Mouse (Mus musculus): ENCODE measurements around the gene Sirt2. TPM values are rescaled to one million over a fixed set of nuclear protein-coding genes. Genes with fewer than 3 reads are reported as not detected.

Sirt2 gene
- polyA plus RNA-seq, 1 experiment = 298 TPM

GRCm38 (mm10) chr7:28790066-28790806 is 23.7 kb downstream of the Sirt2 start:
- Histone ChIP-seq H3K4me3 (replicated peaks; ENCODE audit: insufficient read depth, low read depth, low read length) (no peak overlapping the region), H3K27ac (ENCODE audit: insufficient read depth, low read length) (no peak overlapping the region), H3K27me3 (ENCODE audit: control insufficient read depth, insufficient read depth, low read length) (no peaks in the 10 kb centered on the region), H3K4me1 (ENCODE audit: control insufficient read depth, insufficient read depth, low read length) (no peaks in the 10 kb centered on the region)
- TF ChIP-seq CTCF (IDR thresholded peaks at IDR 0.05; ENCODE audit: borderline replicate concordance, insufficient read depth, low read depth, low read length) = no peak
- TF ChIP-seq POLR2A (IDR thresholded peaks at IDR 0.05; ENCODE audit: borderline replicate concordance, insufficient read depth, low read length) = no peak
- no peak for DNase-seq
- WGBS = 51% methylated on average over 8 of the region's 8 CpGs

DNA sequence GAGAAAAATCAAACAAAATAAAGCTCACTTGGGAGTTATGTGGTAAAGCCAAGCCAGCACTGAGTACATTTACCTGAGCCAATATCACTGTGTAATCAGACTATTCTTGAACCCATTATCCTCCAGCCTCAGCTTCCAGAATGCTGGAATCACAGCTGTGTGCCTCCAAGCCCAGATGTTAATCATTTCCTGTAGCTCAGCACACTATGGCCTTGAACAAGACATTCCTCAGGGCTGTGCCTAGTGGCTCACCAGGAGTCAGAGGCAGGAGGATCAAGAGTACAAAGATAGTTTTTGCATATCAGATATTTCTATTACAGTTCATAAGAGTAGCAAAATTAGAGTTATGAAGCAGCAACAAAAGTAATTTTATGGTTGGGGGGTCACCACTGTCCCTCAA is 25.2 kb downstream of the Sirt2 start:
- Histone ChIP-seq H3K27ac (ENCODE audit: insufficient read depth, low read length) (no peak overlapping the region), H3K4me3 (replicated peaks; ENCODE audit: insufficient read depth, low read depth, low read length) (no peak overlapping the region), H3K27me3 (ENCODE audit: control insufficient read depth, insufficient read depth, low read length) (no peaks in the 10 kb centered on the region), H3K4me1 (ENCODE audit: control insufficient read depth, insufficient read depth, low read length) (no peaks in the 10 kb centered on the region)
- TF ChIP-seq POLR2A (IDR thresholded peaks at IDR 0.05; ENCODE audit: borderline replicate concordance, insufficient read depth, low read length) = no peak
- no peak for TF ChIP-seq CTCF (IDR thresholded peaks at IDR 0.05; ENCODE audit: borderline replicate concordance, insufficient read depth, low read depth, low read length)
- DNase-seq = no peak

DNA sequence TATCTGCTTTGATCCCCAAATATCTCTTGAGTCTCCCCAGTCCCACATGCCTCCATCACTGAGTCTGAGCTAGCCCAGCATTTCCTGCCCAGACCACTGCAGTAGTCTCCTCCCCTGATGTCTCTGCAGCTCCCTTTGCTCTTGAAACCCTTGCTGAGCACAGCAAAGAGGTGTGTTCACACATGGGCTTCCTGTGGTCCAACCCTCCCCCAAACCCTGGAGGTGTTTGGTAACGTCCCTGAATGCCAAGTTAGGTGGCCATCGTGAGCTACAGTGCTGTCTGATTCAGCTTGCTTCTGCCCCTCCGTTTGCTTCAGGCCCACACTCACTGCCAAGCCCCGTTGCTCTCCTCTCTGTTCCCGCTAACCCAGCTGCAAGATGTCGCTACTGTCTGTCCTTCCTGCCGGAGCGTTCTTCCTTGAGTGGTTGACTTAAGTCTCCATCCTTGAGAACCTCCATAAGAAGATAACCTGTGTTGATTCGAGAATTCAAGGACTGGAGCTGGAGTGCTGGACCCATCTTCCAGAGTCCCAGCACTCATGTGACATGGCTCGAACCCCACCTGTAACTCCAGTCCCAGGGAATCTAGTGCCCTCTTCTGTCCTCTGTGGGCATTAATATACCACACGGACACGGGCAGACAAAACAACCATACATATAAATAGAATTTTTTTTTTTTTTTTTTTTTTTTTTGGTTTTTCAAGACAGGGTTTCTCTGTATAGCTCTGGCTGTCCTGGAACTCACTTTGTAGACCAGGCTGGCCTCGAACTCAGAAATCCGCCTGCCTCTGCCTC is 26.1 kb downstream of the Sirt2 start:
- 79% methylated on average over 14 of the region's 14 CpGs for WGBS
- Histone ChIP-seq H3K27ac (ENCODE audit: insufficient read depth, low read length) (no peak overlapping the region), H3K4me3 (replicated peaks; ENCODE audit: insufficient read depth, low read depth, low read length) (no peak overlapping the region), H3K4me1 (ENCODE audit: control insufficient read depth, insufficient read depth, low read length) (peaks cover 2% of the 10 kb centered on the region; the same call in 1 of the 2 replicates), H3K27me3 (ENCODE audit: control insufficient read depth, insufficient read depth, low read length) (no peaks in the 10 kb centered on the region)
- DNase-seq = no peak
- TF ChIP-seq CTCF (IDR thresholded peaks at IDR 0.05; ENCODE audit: borderline replicate concordance, insufficient read depth, low read depth, low read length) = no peak
- TF ChIP-seq POLR2A (IDR thresholded peaks at IDR 0.05; ENCODE audit: borderline replicate concordance, insufficient read depth, low read length) = no peak

GRCm38 (mm10) chr7:28793834-28794233 is 27.3 kb downstream of the Sirt2 start:
- Histone ChIP-seq H3K27me3 (ENCODE audit: control insufficient read depth, insufficient read depth, low read length) (no peaks in the 10 kb centered on the region), H3K4me3 (replicated peaks; ENCODE audit: insufficient read depth, low read depth, low read length) (no peak overlapping the region), H3K27ac (ENCODE audit: insufficient read depth, low read length) (no peak overlapping the region), H3K4me1 (ENCODE audit: control insufficient read depth, insufficient read depth, low read length) (peaks cover 2% of the 10 kb centered on the region; the same call in 1 of the 2 replicates)
- WGBS = 41% methylated on average over 2 of the region's 2 CpGs
- no peak for DNase-seq
- TF ChIP-seq POLR2A (IDR thresholded peaks at IDR 0.05; ENCODE audit: borderline replicate concordance, insufficient read depth, low read length) (no peak), CTCF (IDR thresholded peaks at IDR 0.05; ENCODE audit: borderline replicate concordance, insufficient read depth, low read depth, low read length) (peak; percentile 31; the same call in 1 of the 2 replicates)

GRCm38 (mm10) chr7:28794496-28794895 is 28.0 kb downstream of the Sirt2 start:
- Histone ChIP-seq H3K4me3 (replicated peaks; ENCODE audit: insufficient read depth, low read depth, low read length) (no peak overlapping the region), H3K27ac (ENCODE audit: insufficient read depth, low read length) (no peak overlapping the region), H3K4me1 (ENCODE audit: control insufficient read depth, insufficient read depth, low read length) (peaks cover 2% of the 10 kb centered on the region; the same call in 1 of the 2 replicates), H3K27me3 (ENCODE audit: control insufficient read depth, insufficient read depth, low read length) (no peaks in the 10 kb centered on the region)
- no peak for TF ChIP-seq CTCF (IDR thresholded peaks at IDR 0.05; ENCODE audit: borderline replicate concordance, insufficient read depth, low read depth, low read length)
- no peak for TF ChIP-seq POLR2A (IDR thresholded peaks at IDR 0.05; ENCODE audit: borderline replicate concordance, insufficient read depth, low read length)
- 73% methylated on average over 3 of the region's 3 CpGs for WGBS
- no peak for DNase-seq

GRCm38 (mm10) chr7:28795832-28796231 is 29.3 kb downstream of the Sirt2 start:
- H3K27me3 ChIP-seq (ENCODE audit: control insufficient read depth, insufficient read depth, low read length) = no peaks in the 10 kb centered on the region
- TF ChIP-seq CTCF (IDR thresholded peaks at IDR 0.05; ENCODE audit: borderline replicate concordance, insufficient read depth, low read depth, low read length) = no peak
- no peak for TF ChIP-seq POLR2A (IDR thresholded peaks at IDR 0.05; ENCODE audit: borderline replicate concordance, insufficient read depth, low read length)
- no peak overlapping the region for H3K27ac ChIP-seq (ENCODE audit: insufficient read depth, low read length)
- DNase-seq = no peak
- peaks cover 2% of the 10 kb centered on the region; the same call in 1 of the 2 replicates for H3K4me1 ChIP-seq (ENCODE audit: control insufficient read depth, insufficient read depth, low read length)
- 84% methylated on average over 15 of the region's 15 CpGs for WGBS
- H3K4me3 ChIP-seq (replicated peaks; ENCODE audit: insufficient read depth, low read depth, low read length) = no peak overlapping the region

DNA sequence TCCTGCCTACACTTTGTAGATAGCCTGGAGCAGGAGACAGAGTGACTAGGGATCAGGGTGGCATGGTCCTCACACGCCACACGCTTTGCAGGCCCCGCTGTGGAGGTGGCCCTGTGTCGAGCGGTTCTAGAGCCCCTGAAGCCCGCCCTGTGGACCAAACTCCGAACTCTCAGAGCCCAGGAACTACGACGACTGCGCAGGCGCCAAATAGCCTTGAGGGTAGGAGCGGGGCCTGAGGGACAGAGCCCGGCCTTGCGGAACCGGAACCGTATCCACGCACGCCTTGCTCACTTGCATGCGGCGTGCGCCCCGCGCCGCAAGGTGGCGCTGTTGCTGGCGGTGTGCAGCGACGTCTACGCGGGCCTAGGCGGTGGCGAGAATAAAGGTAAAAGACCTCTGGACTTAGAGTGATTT is 30.0 kb downstream of the Sirt2 start:
- peaks cover 2% of the 10 kb centered on the region; the same call in 1 of the 2 replicates for H3K4me1 ChIP-seq (ENCODE audit: control insufficient read depth, insufficient read depth, low read length)
- no peak overlapping the region for H3K27ac ChIP-seq (ENCODE audit: insufficient read depth, low read length)
- 15% methylated on average over 32 of the region's 32 CpGs for WGBS
- peak; percentile 84 to 87 for DNase-seq
- peak overlapping the region; percentile 41 for H3K4me3 ChIP-seq (replicated peaks; ENCODE audit: insufficient read depth, low read depth, low read length)
- no peaks in the 10 kb centered on the region for H3K27me3 ChIP-seq (ENCODE audit: control insufficient read depth, insufficient read depth, low read length)
- TF ChIP-seq CTCF (IDR thresholded peaks at IDR 0.05; ENCODE audit: borderline replicate concordance, insufficient read depth, low read depth, low read length) (peak; percentile 92), POLR2A (IDR thresholded peaks at IDR 0.05; ENCODE audit: borderline replicate concordance, insufficient read depth, low read length) (0 out of 2 replicates have a peak, but pooled peaks have one; percentile 8)

Measured in cerebellum, adult 2 months (tissue).